Comparison of ENCODE assay signal across 8 mouse cellular contexts in genomic region chr10:117379908-117380307, GRCm38 (mm10). TPM values are rescaled to one million over a fixed set of nuclear protein-coding genes. Genes with fewer than 3 reads are reported as not detected.
DNase-seq lines count a peak whose midpoint lies in the region; ATAC-seq lines count a peak whose summit lies in the region.

TSS of gene Cpsf6 (minus strand) at chr10:117380015.

- DNase-seq in neural tube, embryonic 11.5 days (ENCODE audit: low spot score), result no peak
- no peak for DNase-seq in neural tube, embryonic 10.5 days (ENCODE audit: extremely low spot score, low spot score)
- no peak for DNase-seq in left cerebral cortex, postnatal 10 days (ENCODE audit: extremely low spot score in 1 of 2, low spot score in 2 of 2)
- no peak for DNase-seq in ovary, postnatal 14 days (ENCODE audit: low spot score)
- DNase-seq in lung, postnatal 25 days (ENCODE audit: low spot score), result no peak

- no peaks in the 10 kb centered on the region for H3K9me3 ChIP-seq in neural tube, embryonic 11.5 days (ENCODE audit: control insufficient read depth, low read length)
- H3K9me3 ChIP-seq in embryonic facial prominence, embryonic 12.5 days, result no peaks in the 10 kb centered on the region
- H3K9me3 ChIP-seq in heart, embryonic 12.5 days (replicated peaks), result no peaks in the 10 kb centered on the region
- H3K9me3 ChIP-seq in midbrain, embryonic 16.5 days (replicated peaks; ENCODE audit: control insufficient read depth, low read length, poor library complexity, severe bottlenecking), result no peaks in the 10 kb centered on the region

- WGBS in neural tube, embryonic 11.5 days, result 90% methylated on average over 6 of the region's 6 CpGs
- 85% methylated on average over 6 of the region's 6 CpGs for WGBS in embryonic facial prominence, embryonic 12.5 days
- 79% methylated on average over 6 of the region's 6 CpGs for WGBS in heart, embryonic 12.5 days
- WGBS in midbrain, embryonic 16.5 days, result 87% methylated on average over 6 of the region's 6 CpGs

- H3K4me3 ChIP-seq in neural tube, embryonic 11.5 days (ENCODE audit: low read depth, low read length), result no peak within 1 kb of the TSS
- H3K4me3 ChIP-seq in embryonic facial prominence, embryonic 12.5 days, result no peak within 1 kb of the TSS
- H3K4me3 ChIP-seq in heart, embryonic 12.5 days, result no peak within 1 kb of the TSS
- H3K4me3 ChIP-seq in midbrain, embryonic 16.5 days (ENCODE audit: low read depth, low read length), result no peak within 1 kb of the TSS

- no peaks in the 10 kb centered on the region for H3K4me1 ChIP-seq in neural tube, embryonic 11.5 days (ENCODE audit: control insufficient read depth, insufficient read depth, low read length)
- H3K4me1 ChIP-seq in embryonic facial prominence, embryonic 12.5 days, result peaks cover 2% of the 10 kb centered on the region; the same call in 1 of the 2 replicates
- H3K4me1 ChIP-seq in heart, embryonic 12.5 days (replicated peaks), result peaks cover 4% of the 10 kb centered on the region; the same call in 1 of the 2 replicates
- H3K4me1 ChIP-seq in midbrain, embryonic 16.5 days (ENCODE audit: control insufficient read depth, insufficient read depth, low read length), result peaks cover 8% of the 10 kb centered on the region

- no peak within 1 kb of the TSS for H3K9ac ChIP-seq in neural tube, embryonic 11.5 days (ENCODE audit: low read length)
- H3K9ac ChIP-seq in embryonic facial prominence, embryonic 12.5 days, result no peak within 1 kb of the TSS
- H3K9ac ChIP-seq in heart, embryonic 12.5 days, result no peak within 1 kb of the TSS
- H3K9ac ChIP-seq in midbrain, embryonic 16.5 days (ENCODE audit: low read depth, low read length), result no peak within 1 kb of the TSS

- no peak within 1 kb of the TSS for H3K27ac ChIP-seq in neural tube, embryonic 11.5 days (ENCODE audit: low read depth, low read length)
- no peak within 1 kb of the TSS for H3K27ac ChIP-seq in embryonic facial prominence, embryonic 12.5 days
- no peak within 1 kb of the TSS for H3K27ac ChIP-seq in heart, embryonic 12.5 days (ENCODE audit: poor library complexity, severe bottlenecking)
- H3K27ac ChIP-seq in midbrain, embryonic 16.5 days (ENCODE audit: low read length), result no peak within 1 kb of the TSS

- ATAC-seq in neural tube, embryonic 11.5 days (ENCODE audit: insufficient read depth, low FRiP score, low TSS enrichment), result no peak
- no peak for ATAC-seq in embryonic facial prominence, embryonic 12.5 days (ENCODE audit: insufficient number of reproducible peaks, insufficient read depth, low FRiP score, low TSS enrichment)
- no peak for ATAC-seq in heart, embryonic 12.5 days (ENCODE audit: insufficient number of reproducible peaks, low FRiP score)
- ATAC-seq in midbrain, embryonic 16.5 days, result no peak

- intact Hi-C loops in left cerebral cortex, postnatal 10 days (cut with DNase I), result loop anchor here (5.0 kb wide), 1 partner anchor 52 kb away; no protein-coding TSS in a partner anchor

- H3K36me3 ChIP-seq in neural tube, embryonic 11.5 days (ENCODE audit: control insufficient read depth, insufficient read depth, low read length), result no peaks in the 10 kb centered on the region
- no peaks in the 10 kb centered on the region for H3K36me3 ChIP-seq in embryonic facial prominence, embryonic 12.5 days
- no peaks in the 10 kb centered on the region for H3K36me3 ChIP-seq in heart, embryonic 12.5 days
- no peaks in the 10 kb centered on the region for H3K36me3 ChIP-seq in midbrain, embryonic 16.5 days (ENCODE audit: control insufficient read depth, insufficient read depth, low read length)

- H3K27me3 ChIP-seq in neural tube, embryonic 11.5 days (ENCODE audit: control insufficient read depth, insufficient read depth, low read length), result no peaks in the 10 kb centered on the region
- H3K27me3 ChIP-seq in embryonic facial prominence, embryonic 12.5 days, result no peaks in the 10 kb centered on the region
- no peaks in the 10 kb centered on the region for H3K27me3 ChIP-seq in heart, embryonic 12.5 days (replicated peaks)
- no peaks in the 10 kb centered on the region for H3K27me3 ChIP-seq in midbrain, embryonic 16.5 days (ENCODE audit: control insufficient read depth, insufficient read depth, low read depth, low read length)

- H3K4me2 ChIP-seq in neural tube, embryonic 11.5 days (ENCODE audit: low read depth), result no peak within 1 kb of the TSS
- no peak within 1 kb of the TSS for H3K4me2 ChIP-seq in embryonic facial prominence, embryonic 12.5 days (replicated peaks)
- no peak within 1 kb of the TSS for H3K4me2 ChIP-seq in heart, embryonic 12.5 days
- no peak within 1 kb of the TSS for H3K4me2 ChIP-seq in midbrain, embryonic 16.5 days (ENCODE audit: low read length)

RNA-seq across cellular contexts. Expression of gene Cpsf6, which starts in this region (rescaled TPM):
- polyA plus RNA-seq in neural tube, embryonic 11.5 days (2014; fragmentation: Nextera tagmentation; extraction: Ambion mirVana), result 228 and 238 TPM in 2 replicates
- polyA plus RNA-seq in embryonic facial prominence, embryonic 12.5 days (2016; fragmentation: Nextera tagmentation; extraction: Ambion mirVana), result 210 and 213 TPM in 2 replicates
- 120 TPM in 2 replicates for polyA plus RNA-seq in heart, embryonic 12.5 days (2016; fragmentation: Nextera tagmentation; extraction: Ambion mirVana)
- 100 to 1,000 TPM; 104 to 110 TPM for total RNA-seq in left cerebral cortex, postnatal 10 days (2021)
- polyA plus RNA-seq in midbrain, embryonic 16.5 days (2015; fragmentation: Nextera tagmentation; extraction: Ambion mirVana), result 140 and 171 TPM in 2 replicates
